Mouse (Mus musculus): ENCODE measurements around the gene Capza1.

DNA sequence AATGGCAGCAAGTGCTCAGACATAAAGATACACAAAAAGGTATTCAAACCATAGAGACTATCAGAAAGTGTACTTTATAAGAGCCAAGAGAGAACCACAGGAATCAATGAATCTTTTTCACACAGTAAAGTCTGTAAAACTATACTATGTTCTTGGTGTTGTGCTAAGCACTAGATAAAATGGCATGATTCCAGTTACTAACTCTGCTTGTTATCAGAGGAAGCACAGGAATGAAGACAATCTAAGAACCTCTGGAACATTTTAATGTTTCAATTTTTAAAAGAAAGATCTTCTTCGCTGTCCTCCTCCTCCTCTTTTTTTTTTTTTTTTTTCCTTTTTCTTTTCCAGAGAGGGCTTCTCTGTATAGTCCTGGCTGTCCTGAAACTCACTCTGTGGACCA lies 5.7 kb downstream of the Capza1 start:
- TF ChIP-seq MYOD1 (IDR thresholded peaks at IDR 0.05; ENCODE audit: control insufficient read depth in 1 of 3, insufficient read length in 2 of 3, low read depth in 2 of 3) (no peak), POLR2A (IDR thresholded peaks at IDR 0.05; ENCODE audit: insufficient read length, low read depth) (no peak), E2F4 (IDR thresholded peaks at IDR 0.05; ENCODE audit: insufficient read depth) (no peak), USF1 (IDR thresholded peaks at IDR 0.05; ENCODE audit: low read depth) (no peak), POLR2AphosphoS2 (IDR thresholded peaks at IDR 0.05; ENCODE audit: insufficient read length, low read depth) (no peak), MYOG (IDR thresholded peaks at IDR 0.05; ENCODE audit: control insufficient read depth in 1 of 3, insufficient read depth in 1 of 3, insufficient read length in 2 of 3, low read depth in 2 of 3) (no peak)

All from myocyte (in vitro differentiated cells).